Mouse (Mus musculus): Measurements from ENCODE around the gene Sh3gl2. TPM values are rescaled to one million over a fixed set of nuclear protein-coding genes. Genes with fewer than 3 reads are reported as not detected.
A peak's percentile ranks its signal among the peaks of the same experiment; 100 is the strongest.

The Sh3gl2 gene
- polyA plus RNA-seq, 1 experiment from 2014 or later = 0.60 TPM

DNA sequence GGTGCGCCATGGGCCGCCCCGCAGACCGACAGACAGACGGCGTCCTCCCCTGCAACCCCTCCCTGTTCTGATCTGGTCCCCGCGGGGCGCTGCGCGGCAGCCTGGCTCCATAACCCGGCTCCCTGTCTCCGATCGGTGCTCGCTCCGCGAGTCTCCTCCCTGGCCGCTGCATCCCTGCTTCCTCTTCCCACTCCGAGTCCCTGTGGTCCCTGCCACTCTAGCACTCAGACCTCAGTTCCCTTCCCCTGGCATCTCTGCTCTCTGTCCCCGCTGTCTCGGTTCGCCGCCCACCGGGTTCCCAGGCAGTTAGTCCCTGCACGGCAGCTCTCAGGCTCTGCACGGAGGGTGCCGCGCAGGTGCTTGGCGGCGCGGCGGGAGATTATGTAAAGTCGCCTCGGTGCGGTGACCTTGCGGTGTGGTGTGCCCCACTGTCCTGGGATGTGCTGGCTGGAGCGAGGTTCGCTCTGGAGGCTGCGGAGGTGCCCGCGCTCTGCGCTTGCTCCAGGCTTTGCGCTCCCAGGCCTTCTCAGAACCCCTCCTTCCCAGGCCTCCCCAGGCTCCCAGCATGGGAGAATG is 798 bp downstream of the Sh3gl2 start:
- Histone ChIP-seq H3K27ac (no peak overlapping the region), H3K4me3 (peak overlapping the region; percentile 74), H3K9ac (peak overlapping the region; percentile 56), H3K4me1 (replicated peaks) (peaks cover 12% of the 10 kb centered on the region), H3K9me3 (replicated peaks) (no peaks in the 10 kb centered on the region), H3K36me3 (no peaks in the 10 kb centered on the region), H3K4me2 (peak overlapping the region; percentile 99), H3K27me3 (peaks cover 53% of the 10 kb centered on the region)
- ATAC-seq (replicated peaks; ENCODE audit: insufficient number of reproducible peaks, insufficient read depth, low FRiP score, low read depth) = no peak
- under 1% methylated on average over 43 of the region's 43 CpGs for WGBS

DNA sequence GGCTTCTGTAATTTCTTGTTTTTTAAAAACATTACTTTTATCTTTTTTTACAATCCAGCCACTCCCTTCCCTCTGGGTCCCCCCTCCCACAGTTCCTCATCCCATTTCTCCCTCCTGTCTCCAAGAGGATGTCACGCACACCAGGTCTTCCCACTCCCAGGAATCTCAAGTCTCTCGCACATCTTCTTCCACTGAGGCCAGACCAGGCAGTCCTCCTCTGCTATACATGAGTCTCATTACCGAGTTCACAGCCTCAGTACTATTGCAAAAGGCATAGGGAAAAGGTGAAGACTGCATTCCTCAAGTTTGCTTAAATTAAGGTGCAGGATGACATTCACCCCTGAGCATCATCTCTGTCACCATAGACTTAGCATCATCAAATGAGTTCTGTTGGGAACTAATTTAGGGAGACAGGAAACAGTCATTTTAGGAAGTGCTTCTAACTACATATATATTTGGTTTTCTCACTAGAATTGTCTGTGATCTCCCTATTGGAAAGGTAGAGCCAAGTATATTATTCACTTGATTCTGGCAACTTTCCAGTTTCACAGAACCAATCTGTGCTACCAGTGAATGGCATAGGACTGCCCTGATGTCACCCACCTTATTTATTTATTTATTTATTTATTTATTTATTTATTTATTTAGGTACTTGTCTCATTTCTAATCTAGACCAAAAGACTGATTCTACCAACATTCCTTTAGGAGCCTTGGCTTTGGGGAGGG is 1.9 kb downstream of the Sh3gl2 start:
- peaks cover 12% of the 10 kb centered on the region for H3K4me1 ChIP-seq (replicated peaks)
- peaks cover 53% of the 10 kb centered on the region for H3K27me3 ChIP-seq
- H3K27ac ChIP-seq = no peak overlapping the region
- WGBS = 46% methylated on average over 3 of the region's 3 CpGs
- no peaks in the 10 kb centered on the region for H3K36me3 ChIP-seq
- no peak overlapping the region for H3K9ac ChIP-seq
- H3K4me2 ChIP-seq = no peak overlapping the region
- no peak overlapping the region for H3K4me3 ChIP-seq
- no peaks in the 10 kb centered on the region for H3K9me3 ChIP-seq (replicated peaks)
- no peak for ATAC-seq (replicated peaks; ENCODE audit: insufficient number of reproducible peaks, insufficient read depth, low FRiP score, low read depth)

DNA sequence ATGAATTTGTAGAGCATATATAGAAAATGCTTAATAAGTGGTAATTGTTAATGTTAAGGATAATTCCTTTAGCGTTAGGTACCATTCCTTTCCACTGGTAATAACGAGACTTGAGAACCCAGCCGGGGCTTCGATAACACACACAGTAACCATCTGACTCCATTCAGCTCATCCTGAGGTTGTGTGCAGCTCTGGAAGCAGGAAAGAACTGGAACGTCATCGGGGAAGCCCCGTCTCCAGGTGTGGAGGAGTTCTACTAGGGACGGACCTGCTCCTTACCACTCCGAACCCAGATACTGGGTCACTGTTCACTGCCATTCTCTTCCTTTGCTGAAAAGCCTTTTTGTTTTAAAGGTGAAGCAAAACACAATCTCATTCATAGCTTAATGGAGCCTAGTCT is 2.6 kb downstream of the Sh3gl2 start:
- Histone ChIP-seq H3K4me2 (no peak overlapping the region), H3K36me3 (no peaks in the 10 kb centered on the region), H3K27ac (no peak overlapping the region), H3K4me3 (no peak overlapping the region), H3K4me1 (replicated peaks) (peaks cover 12% of the 10 kb centered on the region), H3K9ac (no peak overlapping the region), H3K27me3 (peaks cover 50% of the 10 kb centered on the region), H3K9me3 (replicated peaks) (no peaks in the 10 kb centered on the region)
- 85% methylated on average over 9 of the region's 9 CpGs for WGBS
- ATAC-seq (replicated peaks; ENCODE audit: insufficient number of reproducible peaks, insufficient read depth, low FRiP score, low read depth) = no peak

DNA sequence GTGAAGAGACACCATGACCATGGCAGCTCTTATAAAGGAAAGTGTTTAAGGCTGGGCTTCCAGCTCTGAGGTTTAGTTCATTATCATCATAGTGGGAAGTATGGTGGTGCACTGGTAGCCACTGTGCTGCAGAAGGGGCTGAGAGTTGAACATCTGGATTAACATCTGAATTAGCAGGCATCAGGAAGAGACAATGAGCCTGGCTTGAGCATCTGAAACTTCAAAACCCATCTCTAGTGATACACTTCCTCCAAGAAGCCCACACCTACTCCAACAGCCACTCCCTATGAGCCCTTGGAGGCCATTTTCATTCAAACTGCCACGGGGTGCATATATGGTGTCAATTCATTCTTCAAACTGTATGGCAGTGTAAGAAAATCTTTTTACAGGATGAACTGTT is 3.6 kb downstream of the Sh3gl2 start:
- WGBS = 77% methylated on average over 1 of the region's 1 CpGs
- Histone ChIP-seq H3K4me2 (no peak overlapping the region), H3K4me1 (replicated peaks) (peaks cover 12% of the 10 kb centered on the region), H3K9me3 (replicated peaks) (no peaks in the 10 kb centered on the region), H3K36me3 (no peaks in the 10 kb centered on the region), H3K4me3 (no peak overlapping the region), H3K9ac (no peak overlapping the region), H3K27me3 (peaks cover 40% of the 10 kb centered on the region), H3K27ac (no peak overlapping the region)
- no peak for ATAC-seq (replicated peaks; ENCODE audit: insufficient number of reproducible peaks, insufficient read depth, low FRiP score, low read depth)

DNA sequence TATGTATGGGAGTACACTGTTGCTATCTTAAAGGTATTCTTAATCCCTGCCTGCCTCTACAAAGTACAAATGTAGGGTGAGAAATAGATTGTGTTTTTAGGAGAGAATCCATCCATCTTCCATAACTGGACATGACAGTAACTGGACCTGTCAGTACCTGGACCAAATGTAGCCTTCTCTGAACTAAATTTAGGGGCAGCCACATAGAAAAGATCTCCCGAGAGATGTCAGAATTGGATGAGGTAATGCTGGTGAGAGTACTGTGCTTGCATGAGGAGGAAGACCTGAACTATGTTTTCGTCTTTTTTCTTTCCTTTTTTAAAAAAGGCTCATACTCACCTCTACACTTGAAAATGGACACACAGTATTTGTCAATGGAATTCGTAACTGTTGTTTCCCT is 6.0 kb downstream of the Sh3gl2 start:
- Histone ChIP-seq H3K4me3 (no peak overlapping the region), H3K36me3 (no peaks in the 10 kb centered on the region), H3K4me2 (no peak overlapping the region), H3K9ac (no peak overlapping the region), H3K4me1 (replicated peaks) (peaks cover 1% of the 10 kb centered on the region; the same call in 1 of the 2 replicates), H3K9me3 (replicated peaks) (no peaks in the 10 kb centered on the region), H3K27me3 (peaks cover 18% of the 10 kb centered on the region), H3K27ac (no peak overlapping the region)
- 78% methylated on average over 3 of the region's 3 CpGs for WGBS
- no peak for ATAC-seq (replicated peaks; ENCODE audit: insufficient number of reproducible peaks, insufficient read depth, low FRiP score, low read depth)

DNA sequence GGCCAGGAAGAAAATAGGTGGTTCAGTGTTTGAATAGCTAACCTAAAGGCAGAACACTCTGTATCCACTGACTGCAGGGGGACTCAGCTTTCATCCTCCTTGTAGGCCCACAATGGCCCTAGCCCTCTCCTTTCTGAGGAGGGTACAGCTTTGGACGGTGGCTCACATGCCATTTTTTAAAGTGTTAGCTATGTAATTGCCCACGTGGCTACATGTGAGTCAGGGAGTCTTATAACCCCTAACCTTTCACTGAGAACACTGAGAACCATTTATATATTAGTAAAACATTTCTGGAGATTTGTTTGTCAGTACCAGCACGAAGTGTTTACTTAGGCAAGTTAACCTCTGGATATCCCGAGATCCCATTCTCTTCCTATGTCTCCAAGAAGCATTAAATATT is 12.1 kb downstream of the Sh3gl2 start:
- Histone ChIP-seq H3K4me1 (replicated peaks) (no peaks in the 10 kb centered on the region), H3K9ac (no peak overlapping the region), H3K9me3 (replicated peaks) (no peaks in the 10 kb centered on the region), H3K27me3 (no peaks in the 10 kb centered on the region), H3K27ac (no peak overlapping the region), H3K36me3 (no peaks in the 10 kb centered on the region), H3K4me2 (no peak overlapping the region), H3K4me3 (no peak overlapping the region)
- ATAC-seq (replicated peaks; ENCODE audit: insufficient number of reproducible peaks, insufficient read depth, low FRiP score, low read depth) = no peak
- 68% methylated on average over 4 of the region's 4 CpGs for WGBS

DNA sequence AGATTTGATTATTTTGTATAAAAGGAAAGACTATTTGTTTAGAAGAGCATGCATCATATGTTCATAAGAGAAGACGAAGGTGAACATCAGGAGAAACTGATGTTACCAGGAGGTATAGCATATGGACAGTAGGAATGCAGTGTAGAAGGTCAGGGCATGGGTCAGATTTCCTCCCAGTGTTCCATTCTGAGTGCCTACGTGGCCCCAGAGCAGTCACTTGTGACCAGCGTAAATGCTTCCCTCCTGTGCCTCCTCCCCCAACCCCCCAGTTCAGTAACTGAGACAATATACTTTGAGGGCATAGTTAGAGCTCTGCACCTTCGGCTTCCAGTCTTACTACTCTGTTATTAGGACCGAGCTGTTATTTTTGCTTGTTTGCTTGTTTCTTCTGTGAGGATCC is 17.8 kb downstream of the Sh3gl2 start:
- H3K4me3 ChIP-seq = no peak overlapping the region
- H3K27ac ChIP-seq = no peak overlapping the region
- H3K27me3 ChIP-seq = no peaks in the 10 kb centered on the region
- no peaks in the 10 kb centered on the region for H3K4me1 ChIP-seq (replicated peaks)
- H3K9ac ChIP-seq = no peak overlapping the region
- ATAC-seq (replicated peaks; ENCODE audit: insufficient number of reproducible peaks, insufficient read depth, low FRiP score, low read depth) = no peak
- WGBS = 73% methylated on average over 5 of the region's 5 CpGs
- no peak overlapping the region for H3K4me2 ChIP-seq
- H3K36me3 ChIP-seq = no peaks in the 10 kb centered on the region
- H3K9me3 ChIP-seq (replicated peaks) = no peaks in the 10 kb centered on the region

DNA sequence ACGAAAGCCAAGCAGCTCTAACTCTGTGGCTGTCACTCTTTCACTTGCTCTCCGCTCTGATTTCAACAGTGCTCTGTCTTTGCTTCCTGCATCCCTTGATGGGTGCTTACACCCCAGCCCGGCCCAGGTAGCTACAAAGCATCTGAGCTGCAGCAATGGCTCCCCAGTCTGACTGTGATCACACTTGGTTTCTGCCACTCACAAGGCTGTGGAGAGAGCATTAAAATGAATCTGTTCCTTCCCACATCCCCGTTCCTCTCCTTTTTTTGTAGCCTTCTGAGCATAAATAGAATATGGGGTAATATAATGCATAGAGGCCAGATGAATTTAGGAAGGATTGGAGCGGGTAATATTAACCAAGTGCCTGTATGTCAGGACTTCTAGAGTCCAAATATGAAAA is 21.8 kb downstream of the Sh3gl2 start:
- Histone ChIP-seq H3K4me3 (no peak overlapping the region), H3K36me3 (no peaks in the 10 kb centered on the region), H3K4me2 (no peak overlapping the region), H3K9ac (no peak overlapping the region), H3K27ac (no peak overlapping the region), H3K9me3 (replicated peaks) (no peaks in the 10 kb centered on the region), H3K27me3 (no peaks in the 10 kb centered on the region), H3K4me1 (replicated peaks) (no peaks in the 10 kb centered on the region)
- 74% methylated on average over 5 of the region's 5 CpGs for WGBS
- no peak for ATAC-seq (replicated peaks; ENCODE audit: insufficient number of reproducible peaks, insufficient read depth, low FRiP score, low read depth)

DNA sequence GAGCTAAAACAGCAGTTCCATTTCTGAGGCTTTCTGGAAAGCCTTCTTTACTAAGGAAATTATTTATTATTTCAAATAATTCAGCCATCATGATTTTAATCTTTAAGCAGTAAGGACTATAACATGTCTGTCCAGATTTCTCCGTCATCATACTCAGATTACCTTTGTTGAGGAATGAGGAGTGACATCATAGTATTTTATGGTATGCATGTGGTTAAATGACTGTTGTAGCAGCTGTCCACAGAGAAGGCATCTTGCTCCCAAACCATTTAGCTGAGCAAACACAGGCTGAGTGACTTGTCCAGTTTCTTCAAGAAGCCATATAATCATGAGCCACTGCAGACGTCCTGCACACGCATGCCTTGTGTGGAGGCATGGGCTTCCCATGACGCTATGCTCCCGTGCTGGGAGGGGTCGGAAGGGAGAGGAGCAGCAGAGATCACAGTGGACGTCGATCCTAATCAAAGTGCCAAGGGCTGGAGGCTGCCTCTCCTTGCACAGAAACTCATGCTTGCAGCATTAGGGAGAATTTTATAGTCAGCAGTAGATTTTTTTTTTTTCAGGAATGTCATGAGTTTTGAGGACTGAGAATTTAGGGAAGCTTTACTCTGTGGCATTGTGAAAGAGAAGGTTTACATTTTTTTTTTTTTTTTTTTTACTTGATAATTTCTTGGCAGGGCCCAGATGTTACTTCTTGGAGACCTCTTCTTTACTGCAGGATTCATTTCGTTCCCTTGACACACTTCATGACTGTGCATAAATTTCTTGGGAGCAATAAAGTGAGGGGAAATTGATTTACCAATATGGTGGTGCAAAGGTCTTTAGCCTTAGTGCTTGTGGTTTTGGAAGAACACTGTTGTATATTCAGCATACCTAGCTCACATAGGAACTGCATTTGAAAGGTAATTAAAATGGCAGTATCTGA is 23.0 kb downstream of the Sh3gl2 start:
- no peaks in the 10 kb centered on the region for H3K9me3 ChIP-seq (replicated peaks)
- no peak for ATAC-seq (replicated peaks; ENCODE audit: insufficient number of reproducible peaks, insufficient read depth, low FRiP score, low read depth)
- 70% methylated on average over 9 of the region's 9 CpGs for WGBS

DNA sequence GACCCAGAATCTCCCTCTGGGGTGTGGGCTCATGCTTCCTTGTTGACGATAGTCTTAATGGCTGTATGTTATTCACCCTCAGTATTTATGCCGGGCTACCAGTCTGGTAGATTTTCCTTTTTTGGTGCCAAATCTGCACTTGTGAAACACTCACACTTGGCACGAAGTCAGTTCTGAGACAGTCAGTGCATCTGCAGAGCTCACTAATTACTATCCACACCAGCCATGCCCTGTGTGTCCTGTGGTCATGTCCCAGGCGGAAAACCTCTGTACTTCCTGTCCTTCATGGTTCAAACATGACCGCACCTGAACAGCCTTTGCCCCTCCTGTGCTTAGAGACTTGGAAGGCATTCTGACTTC is 23.6 kb downstream of the Sh3gl2 start:
- Histone ChIP-seq H3K27me3 (no peaks in the 10 kb centered on the region), H3K4me2 (no peak overlapping the region), H3K4me3 (no peak overlapping the region), H3K36me3 (no peaks in the 10 kb centered on the region), H3K27ac (no peak overlapping the region), H3K4me1 (replicated peaks) (no peaks in the 10 kb centered on the region), H3K9me3 (replicated peaks) (no peaks in the 10 kb centered on the region), H3K9ac (no peak overlapping the region)
- WGBS = 83% methylated on average over 5 of the region's 5 CpGs
- ATAC-seq (replicated peaks; ENCODE audit: insufficient number of reproducible peaks, insufficient read depth, low FRiP score, low read depth) = no peak

More for the DNA sequence above, 23.0 kb downstream of the Sh3gl2 start:
- no peaks in the 10 kb centered on the region for H3K36me3 ChIP-seq
- H3K27me3 ChIP-seq = no peaks in the 10 kb centered on the region
- no peaks in the 10 kb centered on the region for H3K4me1 ChIP-seq (replicated peaks)
- no peak overlapping the region for H3K4me2 ChIP-seq
- no peak overlapping the region for H3K9ac ChIP-seq
- H3K4me3 ChIP-seq = no peak overlapping the region
- no peak overlapping the region for H3K27ac ChIP-seq
